Mouse (Mus musculus): ENCODE data around the gene Rlim.

- TF ChIP-seq POLR2A (IDR thresholded peaks at IDR 0.05; ENCODE audit: low read depth, low read length) (no peak), CHD2 (IDR thresholded peaks at IDR 0.05; ENCODE audit: low read length) (no peak), CTCF (conservative IDR thresholded peaks at IDR 0.05 in 1 of 2, IDR thresholded peaks at IDR 0.05 in 1 of 2; ENCODE audit: low read depth in 2 of 2, low read length in 2 of 2) (no peak), HCFC1 (IDR thresholded peaks at IDR 0.05; ENCODE audit: low read depth, low read length) (no peak), KAT2A (IDR thresholded peaks at IDR 0.05; ENCODE audit: insufficient replicate concordance, low read length) (no peak), GABPA (IDR thresholded peaks at IDR 0.05; ENCODE audit: insufficient replicate concordance, low read depth, low read length) (no peak), USF1 (IDR thresholded peaks at IDR 0.05; ENCODE audit: low read depth, low read length) (no peak)
Measured at GRCm38 (mm10) chrX:103993864-103994263, 12.8 kb upstream of the Rlim start.
